Mouse (Mus musculus) lung, postnatal 0 days (tissue): ENCODE data around the gene Nfia.

Experiments
- CTCF ChIP-seq: IDR thresholded peaks from 2 replicates; pipeline ENCODE4 v1.5.1; 2016; ENCODE audit warnings: antibody characterized with exemption, mild to moderate bottlenecking
- EP300 ChIP-seq: IDR thresholded peaks from 2 replicates; pipeline ENCODE4 v1.6.1; 2016; ENCODE audit warnings: antibody characterized with exemption, mild to moderate bottlenecking, control low read depth

GRCm38 (mm10) chr4:97974037-97974436 is 201.5 kb downstream of the Nfia start:
- TF ChIP-seq CTCF (peak; percentile 30; the same call in 1 of the 2 replicates), EP300 (peak; percentile 91)
